Mouse (Mus musculus) thymus, postnatal 25 days (tissue): Measurements from ENCODE around the gene Cdyl.

Experiments
- DNase-seq: peaks from one replicate; pipeline ENCODE4 v3.0.0; 2022

Cdyl gene

DNA sequence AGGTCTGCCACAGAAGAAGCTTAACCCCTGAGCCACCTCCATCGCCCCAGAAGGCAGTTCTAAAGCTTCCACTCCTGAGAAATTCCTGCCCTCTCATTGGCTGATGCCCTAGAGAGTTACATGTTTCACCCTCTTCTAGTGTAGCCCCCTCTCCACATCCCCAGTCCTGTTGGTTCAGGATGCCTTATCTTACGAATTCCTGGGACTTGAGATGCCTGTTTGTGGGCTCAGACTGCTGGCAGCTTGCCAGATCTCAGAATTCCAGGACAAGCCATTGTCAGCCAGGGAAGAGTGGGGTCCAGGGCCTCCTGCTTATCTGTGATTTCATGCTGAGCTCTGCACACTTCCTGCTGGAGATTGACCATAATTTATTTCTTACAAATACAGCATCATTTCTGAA is 106.2 kb downstream of the Cdyl start:
- no peak for DNase-seq

DNA sequence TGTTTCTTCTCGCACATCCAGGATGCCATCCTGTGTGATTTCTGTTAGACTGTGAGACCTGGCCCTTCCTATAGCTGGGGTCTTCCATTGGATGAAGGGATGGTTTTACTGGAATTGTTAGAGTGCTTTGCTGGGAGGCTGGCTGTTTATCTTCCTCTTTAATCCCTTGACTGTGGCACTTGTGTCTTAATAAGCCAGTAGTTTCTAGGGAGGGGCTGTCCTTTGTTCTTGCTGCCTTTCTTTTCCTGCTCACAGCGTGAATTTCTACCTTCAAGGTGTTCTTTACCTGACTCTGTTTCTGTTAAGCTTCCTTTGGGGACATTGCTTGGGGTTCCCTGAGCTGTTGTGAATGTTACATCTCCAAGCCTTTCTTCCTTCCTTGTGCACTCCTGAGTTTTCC is 110.0 kb downstream of the Cdyl start:
- no peak for DNase-seq

DNA sequence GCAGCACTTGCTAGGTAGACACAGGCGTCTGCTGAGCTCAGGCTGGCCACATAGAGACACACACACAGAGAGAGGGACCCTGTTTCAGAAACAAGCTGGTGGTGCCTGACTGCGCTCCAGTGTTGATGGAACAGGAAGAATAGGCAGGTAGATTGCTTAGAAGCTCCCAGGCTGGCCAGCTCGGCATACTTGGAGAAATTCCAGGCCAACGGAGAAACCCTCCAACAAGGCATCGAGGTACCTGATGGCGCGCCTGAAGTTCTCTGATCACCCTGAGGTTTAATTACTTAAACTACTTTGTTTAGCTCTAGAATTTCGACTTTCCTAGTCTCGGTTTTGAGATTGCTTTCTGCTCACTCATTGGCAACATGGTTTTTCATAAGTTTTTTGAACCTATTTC is 110.8 kb downstream of the Cdyl start:
- no peak for DNase-seq

DNA sequence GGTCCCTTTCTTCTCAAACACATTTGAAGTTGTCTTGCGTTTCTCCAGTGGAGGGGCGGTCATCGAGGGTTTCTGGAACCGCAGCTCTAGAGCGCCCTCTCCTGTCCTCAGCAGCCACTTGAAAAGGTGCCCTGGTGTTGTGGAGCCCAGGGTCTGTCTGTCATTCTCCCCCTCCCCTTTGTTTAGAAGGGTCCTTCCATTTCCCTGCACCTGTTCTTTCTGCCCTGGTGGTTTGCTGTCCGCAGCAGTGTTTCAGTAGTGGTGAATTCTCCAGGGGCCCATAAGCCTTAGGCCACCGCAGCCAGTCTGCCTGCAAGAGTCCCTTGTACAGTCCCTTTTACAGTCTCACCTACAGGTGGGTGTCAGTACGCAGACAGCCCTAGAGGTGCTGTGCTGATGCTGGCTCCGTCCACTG is 112.3 kb downstream of the Cdyl start:
- peak; percentile 45 for DNase-seq

DNA sequence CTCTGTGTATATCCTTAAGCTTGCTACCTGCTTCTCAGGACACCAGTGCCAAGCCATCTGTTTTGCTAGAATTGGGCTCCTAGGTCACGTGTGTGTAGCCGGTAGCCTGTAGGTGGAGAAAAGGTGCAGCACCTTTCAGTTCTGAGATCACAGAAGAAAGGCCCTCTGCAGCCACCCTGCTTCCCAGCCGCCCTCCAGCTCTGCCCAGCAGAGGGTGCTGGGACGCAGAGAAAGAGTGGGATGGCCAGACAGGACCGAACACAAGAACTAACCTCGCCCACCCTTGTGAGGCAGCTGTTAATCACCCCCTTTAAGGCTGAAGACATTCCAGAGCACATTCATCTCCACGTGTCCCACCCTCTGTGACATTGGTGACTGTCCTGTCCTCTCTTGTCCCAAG is 114.1 kb downstream of the Cdyl start:
- no peak for DNase-seq

DNA sequence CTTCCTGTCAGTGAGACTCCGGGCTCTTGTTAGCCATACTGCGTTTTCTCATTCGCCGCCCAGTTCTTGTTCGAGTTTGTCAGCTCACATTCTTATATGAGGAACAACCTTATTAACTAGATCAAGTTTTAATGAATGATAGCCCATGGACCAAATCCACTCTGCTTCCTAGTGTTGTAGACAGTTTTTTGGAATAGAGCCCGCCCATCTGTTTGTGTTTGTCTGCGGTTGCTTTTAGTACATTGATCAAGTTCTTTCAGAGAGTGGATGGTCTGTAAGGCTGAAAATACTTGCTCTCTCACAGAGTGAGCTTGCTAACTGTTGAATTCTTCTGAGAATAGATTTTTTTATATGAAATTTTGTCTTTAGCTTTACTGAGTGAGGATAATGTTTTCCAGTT is 116.5 kb downstream of the Cdyl start:
- no peak for DNase-seq

DNA sequence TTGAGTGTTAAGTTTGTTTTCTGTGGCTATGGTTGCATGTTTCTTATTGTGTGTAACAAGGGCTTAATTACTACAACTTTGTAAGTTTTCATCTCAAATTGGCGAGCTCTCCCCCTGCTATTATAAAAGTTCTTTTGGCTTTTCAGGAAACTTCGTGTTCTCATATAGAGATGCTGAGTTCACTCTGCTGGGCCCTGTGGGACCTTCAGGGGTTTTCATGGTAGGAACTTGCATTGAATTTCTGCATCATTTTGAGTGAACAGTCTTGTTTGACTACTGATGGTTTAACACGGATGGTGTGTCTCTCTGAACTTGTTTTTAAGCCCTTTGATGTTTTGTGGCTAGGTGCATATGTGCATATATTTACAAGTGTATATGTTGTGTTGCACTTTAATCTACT is 121.1 kb downstream of the Cdyl start:
- no peak for DNase-seq

DNA sequence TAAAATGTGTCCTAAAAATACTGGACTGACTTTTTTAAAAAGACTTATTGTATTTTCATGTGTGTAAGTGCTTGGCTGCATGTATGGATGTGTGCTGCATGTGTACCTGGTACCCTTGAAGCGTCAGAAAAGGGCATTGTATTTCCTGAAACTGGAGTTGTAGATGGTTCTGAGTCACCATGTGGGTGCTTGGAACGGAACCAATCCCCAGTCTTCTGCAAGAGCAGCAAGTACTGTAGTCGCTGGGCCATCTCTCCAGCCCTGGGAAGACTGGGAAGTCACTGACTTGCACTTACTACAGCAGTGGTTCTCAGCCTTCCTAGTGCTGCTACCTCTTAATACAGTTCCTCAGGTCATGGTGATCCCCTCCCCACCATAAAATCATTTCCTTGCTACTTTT is 122.1 kb downstream of the Cdyl start:
- no peak for DNase-seq

DNA sequence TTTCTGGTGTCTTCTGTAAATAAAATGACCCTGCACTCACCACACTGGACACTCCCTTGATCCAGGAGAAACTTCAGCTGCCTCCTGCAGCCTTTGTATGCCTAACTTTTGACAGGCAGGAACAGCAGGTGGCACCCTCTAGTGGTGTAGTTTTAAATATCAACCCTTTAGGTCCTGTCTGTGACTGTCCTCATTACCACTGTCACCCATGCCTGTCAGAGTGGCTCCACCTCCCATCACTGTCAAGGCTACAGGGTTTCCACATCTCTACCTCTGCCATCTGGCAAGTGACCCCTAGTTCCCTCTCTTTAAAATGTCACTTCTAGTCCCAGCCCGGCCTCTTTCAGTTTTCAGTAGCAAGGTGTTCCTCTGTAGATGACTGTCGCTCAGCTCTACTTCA is 123.3 kb downstream of the Cdyl start:
- DNase-seq: peak; percentile 52

DNA sequence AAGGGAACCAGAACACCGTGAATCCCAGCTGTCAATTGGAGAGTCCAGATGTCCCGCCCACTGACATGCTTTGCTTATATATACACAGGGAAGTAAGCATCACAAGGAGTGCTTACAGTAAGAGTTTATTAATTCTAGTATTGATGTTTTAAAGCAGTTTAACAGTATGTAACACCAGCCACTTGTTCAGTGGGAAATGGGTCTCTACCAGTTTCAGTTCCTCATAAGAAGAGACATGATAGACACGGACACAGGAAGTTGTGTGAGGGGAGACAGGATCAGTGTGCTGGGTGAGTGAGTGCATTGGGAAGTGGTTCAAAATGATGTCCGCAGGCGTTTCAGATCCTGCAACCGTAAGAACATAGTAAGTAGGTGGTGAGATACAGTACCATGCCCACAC is 123.9 kb downstream of the Cdyl start:
- DNase-seq: no peak

DNA sequence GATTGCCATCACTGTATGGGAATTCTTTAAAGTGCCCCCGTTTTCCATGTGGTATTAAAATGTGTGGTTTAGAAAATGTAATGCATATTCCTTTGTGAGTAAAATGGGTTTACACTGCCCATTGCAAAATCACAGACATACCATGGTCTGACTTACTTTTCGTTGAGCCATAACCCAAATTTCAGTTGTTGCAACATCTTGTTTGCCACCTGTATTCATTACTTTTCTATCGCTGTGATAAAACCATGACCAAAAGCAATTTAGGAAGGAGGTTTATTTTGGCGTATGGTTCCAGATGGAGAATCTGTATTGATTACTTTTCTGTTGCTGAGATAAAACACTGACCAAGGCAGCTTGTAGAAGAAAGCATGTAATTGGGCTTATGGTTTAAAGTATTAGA is 124.6 kb downstream of the Cdyl start:
- DNase-seq: no peak

DNA sequence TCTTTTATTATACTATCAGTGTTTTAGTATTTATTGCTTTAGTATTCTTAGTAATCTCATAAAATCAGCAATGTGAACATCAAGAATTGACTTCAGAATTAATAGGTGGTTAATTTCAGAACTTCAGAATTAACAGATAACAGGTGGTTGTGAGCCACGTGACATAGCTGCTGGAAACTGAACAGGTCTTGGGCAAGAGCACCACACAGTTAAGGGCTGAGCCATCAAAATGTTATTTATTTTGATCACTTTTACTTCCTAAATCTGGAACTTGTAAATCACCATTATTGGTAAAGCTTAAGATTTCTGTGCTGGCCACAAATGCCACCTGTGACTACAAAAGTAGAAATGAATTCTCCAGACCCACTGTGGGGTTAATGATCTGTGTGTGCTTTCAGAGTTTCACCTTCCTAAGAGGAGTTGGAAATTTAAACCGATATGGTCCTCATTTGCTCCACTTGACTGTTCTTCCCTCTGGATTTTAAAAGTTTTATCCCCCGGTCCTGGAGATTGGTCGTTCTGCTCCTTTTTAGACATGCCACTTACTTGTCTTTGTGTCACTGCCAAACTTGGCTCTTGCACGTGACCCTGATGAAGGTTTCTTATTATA is 125.8 kb downstream of the Cdyl start:
- DNase-seq: no peak

DNA sequence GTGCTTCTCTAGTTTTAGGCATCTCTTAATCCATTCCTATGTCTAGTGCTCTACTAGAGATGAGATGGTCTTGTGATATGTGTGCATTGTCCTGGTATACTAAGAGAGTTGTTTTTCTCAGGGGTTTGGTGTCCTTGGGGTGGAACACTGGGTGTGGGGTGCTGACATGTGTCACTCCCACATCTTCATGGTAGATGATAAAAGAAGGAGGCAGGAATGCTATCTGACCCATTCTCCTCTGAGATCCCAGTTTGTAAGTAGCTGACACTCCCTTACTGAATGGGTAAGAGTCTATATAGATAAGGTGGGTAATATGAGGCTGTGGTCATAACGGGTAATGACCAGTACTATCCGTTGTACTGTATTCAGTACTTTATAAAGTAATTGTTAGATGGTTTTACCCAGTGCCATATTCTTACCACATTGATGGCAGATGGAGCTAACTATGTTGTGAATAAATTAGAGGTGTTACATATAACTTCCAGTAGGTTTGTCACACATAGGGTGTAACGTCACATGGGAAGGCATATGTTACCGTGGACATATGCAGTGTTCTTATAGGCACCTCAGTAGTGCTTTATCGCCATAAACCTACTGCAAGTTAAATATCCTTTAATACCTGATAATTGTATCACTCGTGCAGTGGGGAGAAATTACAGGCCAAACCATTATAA is 127.2 kb downstream of the Cdyl start:
- no peak for DNase-seq

DNA sequence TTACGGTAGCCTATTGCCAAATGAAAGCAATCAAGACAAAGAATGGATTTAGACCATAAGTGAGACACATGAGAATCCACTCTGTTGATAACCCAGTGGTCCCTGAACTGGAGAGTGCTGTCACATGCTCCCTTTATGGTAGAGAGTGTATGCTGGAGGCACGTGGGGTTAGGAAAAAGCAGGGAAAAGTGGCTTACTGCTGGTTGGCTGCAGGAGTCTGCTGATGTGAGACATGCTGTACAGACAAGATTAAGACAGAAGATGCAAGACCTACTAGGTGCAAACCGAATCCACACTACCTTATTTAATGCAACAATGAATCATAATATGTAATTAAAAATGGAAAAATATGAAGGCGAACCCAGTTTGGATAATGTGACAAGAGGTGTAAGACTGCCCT is 129.9 kb downstream of the Cdyl start:
- DNase-seq: no peak

DNA sequence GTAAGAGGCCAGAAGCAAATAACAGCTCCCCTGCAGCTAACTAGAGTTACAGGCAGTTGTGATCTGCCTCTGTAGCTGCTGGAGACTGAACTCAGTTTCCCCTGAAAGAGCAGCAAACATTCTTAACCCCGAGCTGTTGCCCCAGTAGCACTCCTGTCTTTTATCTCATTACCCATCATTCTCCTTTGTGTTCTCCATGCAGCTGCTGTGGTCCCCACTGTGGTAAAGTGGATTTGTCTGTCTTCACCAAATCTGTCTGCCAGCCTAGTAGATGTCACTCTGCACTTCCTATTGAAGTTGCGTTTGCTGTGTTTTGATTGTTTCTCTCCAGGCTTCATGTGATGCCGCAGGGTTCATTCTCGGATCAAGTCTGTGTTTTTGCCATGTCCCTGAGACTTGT is 130.8 kb downstream of the Cdyl start:
- DNase-seq: no peak

DNA sequence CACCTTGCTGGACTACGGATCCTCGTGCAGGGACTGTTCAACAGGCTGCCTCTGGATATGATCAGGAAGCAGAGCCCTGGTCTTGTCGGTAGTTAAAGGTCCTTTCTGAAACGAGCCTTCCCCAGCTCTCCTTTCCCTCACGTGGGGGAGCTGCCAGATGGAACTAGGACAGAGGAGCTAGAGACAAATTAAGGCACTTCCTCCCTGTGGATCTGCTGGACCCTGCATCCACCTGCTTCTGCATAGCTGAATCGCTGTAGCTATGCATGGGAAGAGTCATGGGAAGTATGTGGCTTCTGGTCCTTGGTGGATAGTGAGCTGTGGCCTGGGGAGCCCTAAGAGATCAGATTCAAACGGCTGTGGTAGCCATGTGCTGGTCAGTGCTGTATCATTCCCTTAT is 134.7 kb downstream of the Cdyl start:
- no peak for DNase-seq

DNA sequence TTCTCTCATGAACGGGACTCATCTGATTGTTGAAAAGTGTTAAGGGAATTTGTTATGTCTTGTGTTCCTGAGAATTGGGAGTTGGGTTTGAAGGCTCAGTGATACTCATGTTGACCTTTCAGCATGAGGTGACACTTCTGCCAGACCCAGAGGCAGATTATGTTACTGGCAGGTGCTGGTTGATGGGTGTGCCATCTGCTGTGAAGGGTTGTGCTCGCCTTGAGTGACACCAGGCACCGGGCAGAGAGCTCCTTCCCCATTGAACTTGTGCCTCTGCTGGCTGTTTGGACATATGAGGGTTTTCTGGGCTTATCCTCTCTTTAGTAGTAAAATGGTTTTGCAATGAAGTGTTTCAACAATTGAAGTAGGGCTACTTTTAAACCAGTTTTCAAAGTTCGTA is 135.1 kb downstream of the Cdyl start:
- DNase-seq: no peak

DNA sequence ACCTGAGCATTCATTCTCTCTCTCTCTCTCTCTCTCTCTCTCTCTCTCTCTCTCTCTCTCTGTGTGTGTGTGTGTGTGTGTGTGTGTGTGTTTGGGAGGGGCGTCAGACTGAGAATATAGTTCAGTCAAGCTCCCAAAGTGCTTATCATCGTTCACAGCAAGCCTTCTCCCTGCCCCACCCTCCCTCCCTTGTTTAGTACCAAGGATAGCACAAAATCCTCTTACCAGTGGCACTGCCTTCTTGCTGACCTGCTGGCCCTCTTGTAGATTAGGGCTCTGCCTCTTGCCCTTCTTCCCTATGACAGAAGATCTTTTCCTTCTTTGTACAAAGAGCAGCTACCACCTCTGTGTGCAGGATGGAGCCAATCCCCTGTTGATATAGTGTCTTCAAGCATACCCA is 136.3 kb downstream of the Cdyl start:
- no peak for DNase-seq

DNA sequence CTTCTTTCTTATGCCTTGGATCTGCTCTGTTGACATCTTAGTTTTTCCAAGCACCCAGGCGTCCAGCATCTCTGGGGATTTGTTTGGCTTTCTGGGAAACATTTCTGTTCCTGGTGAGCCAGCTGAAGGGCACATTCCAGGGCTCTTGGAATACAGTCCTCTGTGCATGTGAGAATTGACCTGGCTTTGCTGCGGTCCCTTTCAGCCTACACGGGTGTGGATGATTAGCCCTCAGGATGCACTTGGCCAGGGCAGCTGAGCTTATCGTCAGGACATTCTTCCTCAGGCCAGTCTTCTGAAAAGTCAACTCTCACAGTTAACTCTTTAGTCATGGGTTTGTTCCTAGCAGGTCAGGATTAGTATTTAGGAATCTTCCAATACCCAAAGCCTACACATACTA is 136.7 kb downstream of the Cdyl start:
- no peak for DNase-seq

DNA sequence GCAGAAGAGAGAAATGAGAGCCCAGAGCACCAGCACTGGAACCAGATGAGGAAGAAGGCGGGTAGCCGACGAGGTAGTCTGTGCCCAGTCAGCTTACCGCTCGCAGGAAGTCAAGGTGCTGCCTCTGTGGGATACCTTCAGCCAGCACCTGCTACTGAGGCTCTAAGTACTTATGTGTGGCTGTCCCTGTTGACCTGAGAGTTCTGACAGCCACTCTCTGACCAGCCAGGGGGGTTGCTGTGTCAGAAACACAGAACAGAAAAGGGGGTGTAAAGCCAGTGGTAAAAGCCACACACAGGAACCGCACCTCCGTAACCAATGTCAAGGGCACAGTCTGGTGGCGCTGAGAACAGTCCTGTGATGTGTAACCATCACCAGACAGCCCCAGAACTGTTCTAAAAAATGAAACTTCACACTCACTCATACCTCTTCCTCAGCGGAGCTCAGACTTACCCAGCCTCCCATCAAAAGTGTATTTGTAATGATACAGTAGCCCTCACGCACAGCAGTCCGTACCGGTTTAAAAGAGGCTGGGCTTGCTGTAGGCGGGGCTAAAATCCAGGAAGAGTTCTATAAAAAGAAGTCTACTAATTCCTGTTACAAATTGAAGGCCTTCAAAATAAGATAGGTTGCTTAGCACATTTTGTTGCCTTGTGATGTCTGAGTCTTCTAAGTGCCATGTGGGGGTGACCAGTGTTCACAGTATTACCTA is 138.3 kb downstream of the Cdyl start:
- no peak for DNase-seq

DNA sequence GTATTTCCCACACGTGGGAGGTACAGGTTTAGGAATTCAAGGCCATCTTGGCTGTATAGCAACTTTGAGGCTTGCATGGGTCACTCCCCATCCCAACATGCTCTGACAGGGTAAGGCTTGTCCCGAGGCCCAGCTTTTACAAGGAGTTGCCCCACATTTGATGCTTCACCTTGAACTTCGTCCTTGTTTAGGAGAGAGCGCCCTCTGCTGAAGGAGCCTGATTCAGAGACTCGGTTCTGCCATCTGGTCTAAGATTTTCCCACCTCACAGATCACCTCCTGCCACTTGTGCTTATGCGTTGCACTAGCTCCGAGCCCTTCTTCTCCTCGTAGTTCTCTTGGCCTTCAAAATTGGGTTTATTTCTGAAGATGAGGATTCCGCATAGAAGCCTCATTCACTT is 139.0 kb downstream of the Cdyl start:
- peak; percentile 49 for DNase-seq

DNA sequence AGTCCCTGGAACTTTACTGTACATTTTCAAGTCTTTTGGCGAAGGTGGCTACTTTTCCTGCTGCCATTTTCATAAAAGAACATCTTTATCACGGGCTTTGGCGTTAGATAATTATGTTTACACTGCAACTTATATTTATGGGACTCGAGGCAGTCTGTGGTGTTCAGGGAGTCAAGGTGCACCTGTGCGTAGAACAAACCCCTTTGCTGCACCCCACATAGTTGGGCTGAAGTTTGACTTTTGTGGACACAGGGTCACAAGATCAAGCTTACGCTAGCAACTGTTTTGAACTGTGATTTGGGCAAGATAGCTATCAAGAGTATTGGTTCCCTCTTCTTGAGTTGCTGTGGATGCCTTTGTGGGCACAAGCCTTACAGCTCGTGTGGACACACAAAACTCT is 140.6 kb downstream of the Cdyl start:
- DNase-seq: no peak

DNA sequence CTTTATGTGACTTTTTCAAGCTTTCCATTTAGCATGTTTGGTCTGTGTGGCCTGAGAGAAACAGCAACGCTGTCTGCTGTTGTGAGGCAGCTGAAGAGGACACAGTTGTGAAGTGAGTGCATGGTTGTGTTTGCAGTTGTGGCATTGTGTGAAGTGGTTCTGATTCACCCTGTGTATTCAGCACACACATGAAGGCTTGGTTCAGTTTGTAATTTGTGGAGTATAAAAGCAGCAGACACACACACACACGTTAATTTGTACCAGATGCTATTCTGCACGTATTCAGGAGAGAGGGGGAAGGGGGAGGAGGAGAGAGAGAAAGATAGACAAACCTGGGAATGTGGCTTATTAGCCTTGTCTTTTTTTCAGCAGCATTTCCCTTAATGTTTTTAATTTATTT is 146.1 kb downstream of the Cdyl start:
- DNase-seq: no peak

DNA sequence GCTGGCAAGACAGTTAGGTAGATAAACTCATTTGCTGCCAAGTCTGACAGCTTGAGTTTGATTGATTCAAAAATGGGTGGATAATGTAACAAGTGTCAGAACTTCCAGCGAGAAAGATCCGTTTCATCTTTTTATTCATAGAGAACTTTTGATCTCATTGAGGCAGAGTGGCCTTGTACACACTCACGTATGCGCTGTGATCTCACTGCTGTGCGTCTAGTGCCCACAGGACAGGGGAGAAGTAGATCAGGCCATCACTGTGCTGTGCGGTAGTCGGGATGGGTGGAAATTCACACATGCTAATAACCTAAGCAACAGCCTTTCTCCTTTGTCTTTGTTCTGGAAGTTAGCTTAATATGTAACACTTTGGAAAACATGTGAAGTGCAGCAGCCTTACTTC is 146.5 kb downstream of the Cdyl start:
- no peak for DNase-seq

DNA sequence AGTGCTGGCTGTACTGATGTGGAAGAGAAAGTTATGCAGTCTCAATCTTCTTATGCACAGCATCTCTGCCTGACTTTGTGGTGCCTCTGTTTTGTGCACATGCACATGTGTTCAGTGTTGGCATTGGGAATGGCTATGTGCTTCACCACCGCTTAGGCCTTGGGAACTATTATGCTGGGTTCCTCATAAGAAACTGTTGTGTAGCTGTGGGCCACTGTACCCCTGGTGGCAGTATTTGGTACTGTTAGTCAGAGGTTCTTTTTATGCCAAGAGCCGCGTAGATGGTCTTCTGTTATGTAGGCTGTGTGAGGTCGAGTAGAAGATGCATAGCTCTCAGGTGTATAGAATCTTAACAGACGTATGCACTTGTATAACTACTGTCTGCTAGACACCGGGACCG is 147.4 kb downstream of the Cdyl start:
- DNase-seq: no peak
